Mouse (Mus musculus): ENCODE measurements at regions not wholly inside any gene's neighbourhood (a gene's known extent, or its start where the extent isn't known, plus 50 kb on each side); places are given as distances from the start of the nearest gene placed in this dataset.

DNA sequence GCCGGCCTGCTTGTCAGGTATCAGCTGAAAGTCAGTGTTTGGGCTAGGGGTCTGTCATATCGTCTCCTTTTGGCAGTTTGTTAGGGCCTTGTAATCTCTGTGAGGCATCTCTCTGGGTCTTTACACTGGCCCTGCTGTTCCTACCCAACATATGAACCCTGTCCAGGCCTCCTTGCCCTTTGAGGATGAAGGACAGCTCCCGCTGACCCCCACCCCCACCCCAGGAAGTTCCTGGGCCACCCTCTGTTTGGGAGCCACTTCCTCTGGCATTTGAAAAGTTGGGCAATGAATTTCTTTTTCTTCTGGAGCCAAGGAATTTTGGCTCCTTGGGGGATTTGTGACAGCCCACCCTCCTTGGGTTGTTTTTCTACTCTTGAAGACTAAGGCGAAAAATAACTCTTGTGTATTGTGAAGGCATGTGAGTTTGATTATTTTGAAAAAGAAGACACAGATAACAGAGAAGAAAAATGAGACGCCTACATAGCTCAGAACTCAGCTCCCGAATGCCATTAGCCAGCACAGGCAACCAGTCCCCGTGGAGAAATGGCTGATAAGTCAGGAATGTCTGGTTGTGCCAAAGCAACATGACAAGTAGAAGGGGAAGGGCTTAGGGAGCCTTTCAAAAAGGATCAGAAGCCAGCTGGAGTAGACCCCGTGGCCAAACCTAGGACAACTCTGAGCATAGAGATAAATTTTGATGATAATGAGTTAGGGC, 249.5 kb downstream of the Gm49356 start:
- DNase-seq (ENCODE audit: low spot score in 2 of 2) = no peak

DNA sequence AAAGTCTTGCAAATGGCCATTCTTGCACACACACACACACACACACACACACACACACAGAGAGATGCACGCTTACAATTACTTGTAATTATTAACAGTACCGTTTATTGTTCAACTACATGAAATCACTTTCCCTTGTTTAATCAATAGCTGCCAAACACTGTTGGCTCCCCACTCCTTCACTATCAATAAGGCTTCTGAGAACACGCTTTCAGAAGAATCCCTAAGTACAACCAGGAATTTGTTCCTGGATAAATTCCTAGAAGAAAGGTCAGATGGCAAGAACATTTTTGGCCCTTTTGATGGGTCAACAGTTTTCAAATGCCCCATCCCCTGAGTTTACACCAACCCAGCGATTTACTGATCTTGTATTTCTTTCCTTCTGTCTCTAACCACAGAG, 252.5 kb downstream of the Gm49356 start:
- no peak for DNase-seq (ENCODE audit: low spot score in 2 of 2)

DNA sequence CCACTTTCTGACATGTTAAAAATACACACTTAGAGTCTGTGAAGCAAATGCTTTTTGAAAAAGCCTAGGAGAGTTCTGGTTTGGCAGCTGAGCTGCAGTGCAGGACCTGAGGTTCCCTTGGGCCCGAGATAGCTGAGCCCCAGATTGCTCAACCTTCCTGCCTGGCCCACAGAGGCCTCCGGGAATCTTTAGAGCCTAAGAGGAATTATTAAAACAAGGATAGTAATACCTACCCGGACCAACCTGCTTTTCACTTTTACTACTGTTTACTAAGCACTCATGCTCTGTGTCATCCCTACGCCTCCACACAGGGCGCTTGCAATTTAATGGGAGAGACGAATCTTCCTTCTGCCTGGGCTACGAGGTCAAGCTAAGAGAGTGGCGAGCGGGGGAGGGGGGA, 253.4 kb downstream of the Gm49356 start:
- DNase-seq (ENCODE audit: low spot score in 2 of 2) = no peak

DNA sequence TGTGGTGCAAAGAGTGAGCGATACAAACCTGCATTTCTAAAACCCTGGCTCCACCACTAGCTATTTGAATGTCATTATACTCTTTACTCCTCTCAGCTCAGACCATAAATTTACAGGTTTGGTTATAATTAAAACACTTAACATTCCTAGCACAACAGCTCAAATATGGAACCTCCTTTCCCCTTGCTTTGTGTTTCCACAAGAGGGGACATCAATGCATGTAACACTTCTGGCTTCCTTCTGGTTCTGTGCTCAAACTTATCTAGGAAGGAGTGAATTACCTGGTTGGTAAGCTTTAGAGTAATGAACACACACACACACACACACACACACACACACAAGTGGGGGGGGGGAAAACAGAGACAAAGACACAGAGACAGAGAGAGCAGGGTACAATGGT, 254.8 kb downstream of the Gm49356 start:
- no peak for DNase-seq (ENCODE audit: low spot score in 2 of 2)

DNA sequence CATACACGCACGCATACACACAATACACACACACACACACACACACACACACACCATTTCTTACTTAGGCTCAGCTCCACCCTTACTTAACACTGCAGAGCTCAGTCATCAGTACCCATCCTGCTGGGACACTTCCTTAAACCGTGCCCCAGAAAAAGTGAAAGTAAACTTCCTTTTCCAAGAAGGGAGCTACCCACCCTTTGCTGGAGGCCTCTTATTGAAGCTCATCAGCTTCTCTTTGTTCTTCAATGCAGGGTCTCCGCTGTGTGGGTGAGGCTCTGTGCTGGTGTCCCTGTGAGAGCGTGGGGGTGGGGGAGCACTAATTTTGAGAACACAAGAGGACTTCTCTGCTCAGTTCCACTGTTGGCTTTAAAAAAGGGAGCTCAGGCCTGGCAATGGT, 256.6 kb downstream of the Gm49356 start:
- no peak for DNase-seq (ENCODE audit: low spot score in 2 of 2)

DNA sequence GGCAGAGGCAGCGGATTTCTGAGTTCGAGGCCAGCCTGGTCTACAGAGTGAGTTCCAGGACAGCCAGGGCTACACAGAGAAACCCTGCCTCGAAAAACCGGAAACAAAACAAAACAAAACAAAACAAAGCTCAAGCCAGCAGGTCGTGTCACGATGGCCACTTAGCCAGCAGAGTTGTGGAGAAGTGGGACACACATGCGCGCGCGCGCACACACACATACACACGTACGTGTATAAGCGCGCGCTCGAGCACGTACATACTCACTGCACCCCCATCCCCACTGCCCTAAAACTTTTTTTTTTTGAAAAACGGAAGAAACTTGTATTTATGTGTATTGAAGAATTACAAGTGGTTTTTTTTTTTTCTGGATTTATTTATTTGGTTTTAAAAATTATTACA, 257.0 kb downstream of the Gm49356 start:
- DNase-seq (ENCODE audit: low spot score in 2 of 2) = no peak

DNA sequence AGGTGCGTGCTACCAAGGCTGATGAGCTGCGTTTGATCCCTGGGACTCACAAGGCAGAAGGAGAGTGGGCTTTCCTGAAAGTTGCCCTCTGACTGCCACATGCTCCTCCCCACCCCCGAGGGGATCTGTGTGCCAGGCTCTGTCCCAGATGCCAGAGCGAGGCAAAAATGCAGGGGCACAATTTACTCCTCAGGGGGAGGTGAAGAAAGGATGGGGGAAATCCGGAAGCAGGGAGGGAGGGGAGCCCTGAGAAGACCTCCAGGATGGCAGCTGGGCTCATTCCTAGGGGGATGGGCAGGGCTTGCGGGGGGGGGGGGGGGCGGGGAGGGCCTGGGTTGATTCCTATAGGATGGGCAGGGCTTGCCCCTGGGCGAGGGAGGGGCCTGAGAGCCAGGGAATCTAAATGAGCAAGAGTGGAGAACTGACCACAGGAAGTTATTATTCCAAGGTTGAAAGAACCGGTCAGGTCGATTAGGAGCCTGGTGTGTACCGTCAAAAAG, 257.5 kb downstream of the Gm49356 start:
- DNase-seq (ENCODE audit: low spot score in 2 of 2) = no peak

DNA sequence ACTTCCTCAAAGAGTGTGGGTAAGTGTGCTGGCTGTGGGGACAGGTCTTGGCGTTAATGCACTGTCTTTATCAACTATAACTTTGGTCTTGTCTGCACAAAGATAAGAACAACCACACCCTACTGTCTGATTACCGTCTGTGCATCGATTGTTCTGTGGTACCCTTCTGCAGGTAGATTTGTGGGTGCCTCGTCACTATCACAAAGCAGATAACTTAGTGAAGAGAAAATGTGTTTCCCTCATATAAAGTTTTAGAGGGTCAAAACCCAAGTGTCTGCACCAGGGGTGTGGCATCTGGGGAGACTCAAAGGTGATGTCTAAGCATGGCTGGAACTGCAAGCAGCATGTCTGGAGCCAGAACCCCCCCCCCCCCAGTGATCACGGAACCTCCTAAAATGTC, 259.4 kb downstream of the Gm49356 start:
- DNase-seq (ENCODE audit: low spot score in 2 of 2) = no peak

DNA sequence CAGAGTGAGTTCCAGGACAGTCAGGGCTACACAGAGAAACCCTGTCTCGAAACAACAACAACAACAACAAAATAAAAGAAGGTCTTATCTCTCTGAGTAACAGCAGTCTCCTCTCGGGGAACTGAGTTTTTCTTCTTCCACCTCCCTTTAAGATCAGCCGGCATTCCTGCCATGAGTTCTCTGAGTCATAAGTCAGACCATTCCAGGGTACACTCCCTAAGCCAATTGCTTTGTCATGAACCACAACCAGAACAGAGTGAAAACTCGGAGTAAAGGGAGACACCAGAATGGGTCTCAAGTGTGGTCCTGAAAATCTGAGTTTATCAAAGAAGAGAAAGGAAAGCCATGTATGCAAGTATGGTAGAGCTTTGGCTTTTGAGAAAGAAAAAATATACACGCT, 262.4 kb downstream of the Gm49356 start:
- DNase-seq (ENCODE audit: low spot score in 2 of 2) = no peak

DNA sequence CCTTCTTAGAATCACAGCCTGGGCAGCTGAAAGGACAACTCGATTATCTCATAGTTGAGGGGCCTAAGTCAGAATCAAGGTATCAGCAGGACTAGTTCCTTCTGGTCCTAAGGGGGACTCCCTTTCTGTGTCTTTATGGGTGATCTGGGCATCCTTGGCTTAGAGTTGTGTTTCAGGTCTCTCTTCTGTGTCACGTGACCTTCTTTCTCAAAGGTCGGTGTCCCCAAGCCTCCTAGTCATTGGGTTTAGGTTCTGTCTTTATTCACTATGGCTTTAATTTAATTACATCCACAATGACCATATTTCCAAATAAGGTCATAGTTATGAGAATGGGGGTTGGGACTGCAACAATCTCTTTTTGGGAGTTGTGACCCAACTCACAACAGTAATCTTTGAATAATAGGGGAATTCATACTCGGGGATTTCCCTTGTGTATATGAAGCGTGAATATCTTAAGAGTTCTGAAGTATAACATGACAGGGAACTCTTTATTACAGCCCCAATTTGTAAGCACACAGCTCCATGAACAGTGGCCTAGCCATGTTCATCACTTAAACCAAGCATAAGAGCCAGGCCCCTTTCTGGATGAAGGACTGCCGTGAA, 263.8 kb downstream of the Gm49356 start:
- DNase-seq (ENCODE audit: low spot score in 2 of 2) = no peak

DNA sequence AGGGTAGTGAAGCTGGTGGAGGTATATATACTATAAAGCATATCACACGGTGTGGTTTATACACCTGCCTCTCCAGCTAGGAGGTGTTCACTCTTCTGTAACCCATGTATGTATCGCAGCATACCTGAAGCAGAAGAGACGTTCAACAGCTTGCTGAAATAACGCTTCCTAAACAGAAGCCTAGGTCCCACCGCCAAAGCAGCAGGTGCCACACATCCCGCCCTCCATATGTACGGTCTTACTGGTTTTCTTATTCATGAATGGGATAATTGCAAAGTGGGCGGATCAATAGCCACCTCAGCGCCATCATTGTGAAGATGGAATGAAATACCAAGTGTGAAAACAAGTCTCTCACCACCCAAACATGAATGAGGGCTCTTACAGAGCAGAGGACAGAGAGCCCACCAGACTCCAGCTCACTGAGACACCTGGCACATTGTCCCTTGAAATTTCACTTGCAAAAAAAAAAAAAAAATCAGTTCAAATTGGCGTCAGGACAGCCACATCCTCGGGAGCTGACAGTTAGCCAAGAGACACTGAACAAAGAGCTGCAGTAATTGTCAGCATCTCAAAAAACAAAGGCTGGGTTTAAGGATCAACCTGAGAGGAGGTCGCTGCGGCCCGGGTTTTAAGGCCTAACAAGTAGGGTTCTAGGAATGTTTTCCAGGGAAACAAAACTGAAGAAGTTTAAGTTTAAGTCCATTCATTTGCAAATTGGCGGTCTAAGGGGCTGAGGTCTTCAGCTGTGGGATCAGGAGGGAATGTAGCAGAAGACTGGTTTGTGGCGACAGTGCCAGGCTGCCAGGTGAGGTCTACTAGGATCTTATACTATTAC, 264.5 kb downstream of the Gm49356 start:
- no peak for DNase-seq (ENCODE audit: low spot score in 2 of 2)

DNA sequence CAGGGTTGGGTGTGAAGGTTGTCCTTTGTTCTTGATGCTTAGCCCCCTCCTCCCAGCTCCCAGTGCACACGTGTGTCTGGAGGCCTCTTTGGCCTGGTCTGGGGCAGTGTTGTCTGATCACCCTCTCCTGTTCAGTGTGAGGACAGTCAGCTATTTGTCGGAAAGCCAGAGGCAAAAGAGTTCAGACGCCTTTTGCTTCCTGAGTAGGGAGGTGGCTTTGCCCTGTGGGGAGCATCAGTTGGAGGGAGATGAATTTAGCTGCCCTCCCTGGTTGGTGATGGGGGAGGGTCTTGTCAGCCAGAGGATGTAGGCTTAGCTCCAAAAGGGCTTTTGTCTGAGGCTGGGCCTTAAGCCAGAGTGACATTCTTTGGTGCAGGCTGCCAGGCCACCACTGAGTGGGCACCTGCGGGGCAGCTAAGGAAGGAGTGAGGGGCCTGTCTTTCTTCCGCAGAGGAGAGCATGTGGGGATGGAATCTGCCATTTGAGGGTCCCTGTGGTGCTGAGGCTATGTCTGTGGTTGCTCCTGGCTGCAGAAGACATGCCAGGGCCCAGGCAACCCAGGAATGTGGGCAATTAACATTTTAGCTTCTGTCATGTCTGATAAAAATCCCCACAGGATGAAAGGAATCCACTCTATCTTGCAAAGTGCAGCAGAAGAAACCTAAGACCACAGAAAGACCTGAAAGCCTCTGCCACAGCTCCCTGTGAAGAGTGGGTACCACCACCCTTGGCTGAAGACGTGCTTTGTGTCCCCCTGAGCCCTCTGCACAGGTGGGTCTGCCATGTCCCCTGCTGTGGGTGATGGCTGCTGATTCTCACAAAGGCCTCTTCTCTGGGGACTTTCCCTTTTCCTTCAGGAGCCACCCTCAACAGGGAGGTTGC, 265.6 kb downstream of the Gm49356 start:
- no peak for DNase-seq (ENCODE audit: low spot score in 2 of 2)

DNA sequence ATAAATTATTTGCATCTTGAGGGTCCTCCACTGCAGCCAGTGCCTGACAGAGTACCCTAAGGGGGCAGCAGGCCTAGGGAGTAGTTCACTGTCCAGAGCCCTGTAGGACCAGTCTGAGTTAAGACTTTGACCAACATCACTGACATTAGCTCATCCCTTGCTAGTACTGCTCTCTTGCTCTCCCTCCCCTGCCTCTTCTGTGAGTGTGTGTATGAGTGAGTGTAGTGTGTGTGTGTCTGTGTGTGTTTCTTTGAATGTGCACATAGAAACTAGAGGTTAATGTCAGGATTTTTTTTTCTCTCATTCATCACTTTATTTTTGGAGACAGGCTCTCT, 266.2 kb downstream of the Gm49356 start:
- DNase-seq (ENCODE audit: low spot score in 2 of 2) = no peak

DNA sequence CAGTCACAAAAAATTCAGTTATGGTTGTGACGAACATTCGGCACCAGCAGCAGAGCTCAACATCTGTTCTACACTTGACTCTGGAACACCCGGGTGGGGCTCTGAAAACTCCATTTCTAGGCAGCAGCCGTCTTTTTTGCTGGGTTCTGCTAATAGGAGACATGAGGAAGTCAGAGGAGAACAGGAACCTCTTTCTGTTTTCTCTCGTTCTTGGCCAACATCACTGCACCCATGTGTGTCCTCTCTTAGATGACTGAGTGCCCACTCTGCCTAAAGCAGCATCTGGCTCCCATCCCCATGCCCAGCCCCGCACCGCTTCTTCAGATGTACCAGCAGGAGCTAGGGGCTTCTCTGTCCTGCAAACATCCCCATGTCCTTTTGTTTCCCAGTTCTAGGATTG, 267.2 kb downstream of the Gm49356 start:
- no peak for DNase-seq (ENCODE audit: low spot score in 2 of 2)

DNA sequence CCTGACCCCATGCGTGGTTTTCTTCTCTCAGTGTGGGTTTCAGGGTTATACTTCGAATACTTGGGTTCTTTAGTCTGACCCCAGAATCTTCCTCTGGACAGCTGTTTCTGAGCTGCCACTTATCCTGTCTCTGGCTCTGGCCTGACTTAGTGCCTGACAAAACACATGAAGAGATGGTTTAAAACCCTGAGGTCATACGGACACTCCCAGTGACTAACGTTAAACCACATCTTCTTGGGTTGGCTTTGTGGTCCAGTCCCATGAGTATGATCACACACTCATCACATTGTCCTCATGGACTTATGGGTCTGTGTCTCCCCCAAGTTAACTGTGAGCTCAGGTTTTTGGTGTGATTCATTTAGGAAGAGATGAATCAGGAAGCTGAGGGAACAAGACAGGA, 269.7 kb downstream of the Gm49356 start:
- no peak for DNase-seq (ENCODE audit: low spot score in 2 of 2)

DNA sequence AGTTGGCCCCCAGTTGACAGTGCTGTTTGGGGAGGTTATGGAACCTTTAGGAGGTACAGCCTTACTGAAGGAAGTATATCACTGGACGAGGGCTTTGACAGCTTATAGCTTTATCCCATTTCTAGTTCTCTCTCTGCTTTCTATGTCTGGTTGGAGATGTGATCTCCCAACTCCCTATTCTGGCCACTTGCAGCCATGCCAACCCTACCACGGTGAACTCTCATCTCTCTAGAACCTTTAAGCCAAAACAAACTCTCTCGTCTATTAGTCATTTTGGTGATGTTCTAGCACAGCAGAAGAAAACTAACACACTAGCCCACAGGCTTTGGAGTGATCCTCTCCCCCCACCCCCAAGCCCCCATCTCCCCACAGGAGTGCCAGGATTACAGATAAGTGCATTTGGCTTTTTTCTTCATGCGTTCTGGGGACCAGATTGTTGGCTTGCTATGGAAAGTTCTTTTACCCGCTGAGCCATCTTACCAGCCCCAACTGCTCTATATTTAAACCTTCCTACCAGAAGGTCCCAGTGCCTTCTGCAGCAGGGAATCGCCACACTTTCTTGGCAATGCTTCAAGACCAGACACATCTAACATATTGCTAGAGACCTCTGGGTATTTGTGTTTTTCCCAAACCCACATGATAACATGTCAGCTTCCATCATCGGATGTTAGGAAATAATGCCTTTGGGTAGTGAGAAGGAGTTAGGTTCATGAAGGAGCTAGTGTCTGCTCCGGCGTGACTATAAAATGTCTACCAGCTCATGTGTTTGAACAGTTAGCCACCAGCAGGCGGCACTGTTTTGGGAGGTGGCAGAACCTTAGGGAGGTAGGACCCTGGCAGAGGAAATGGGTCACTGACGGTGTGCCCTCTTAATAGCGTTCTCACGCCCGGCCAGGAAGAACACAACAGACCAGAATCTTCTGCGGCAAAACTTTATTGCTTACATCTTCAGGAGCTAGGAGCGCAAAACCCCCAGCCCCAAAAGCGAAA, 272.1 kb downstream of the Gm49356 start:
- DNase-seq (ENCODE audit: low spot score in 2 of 2) = no peak

DNA sequence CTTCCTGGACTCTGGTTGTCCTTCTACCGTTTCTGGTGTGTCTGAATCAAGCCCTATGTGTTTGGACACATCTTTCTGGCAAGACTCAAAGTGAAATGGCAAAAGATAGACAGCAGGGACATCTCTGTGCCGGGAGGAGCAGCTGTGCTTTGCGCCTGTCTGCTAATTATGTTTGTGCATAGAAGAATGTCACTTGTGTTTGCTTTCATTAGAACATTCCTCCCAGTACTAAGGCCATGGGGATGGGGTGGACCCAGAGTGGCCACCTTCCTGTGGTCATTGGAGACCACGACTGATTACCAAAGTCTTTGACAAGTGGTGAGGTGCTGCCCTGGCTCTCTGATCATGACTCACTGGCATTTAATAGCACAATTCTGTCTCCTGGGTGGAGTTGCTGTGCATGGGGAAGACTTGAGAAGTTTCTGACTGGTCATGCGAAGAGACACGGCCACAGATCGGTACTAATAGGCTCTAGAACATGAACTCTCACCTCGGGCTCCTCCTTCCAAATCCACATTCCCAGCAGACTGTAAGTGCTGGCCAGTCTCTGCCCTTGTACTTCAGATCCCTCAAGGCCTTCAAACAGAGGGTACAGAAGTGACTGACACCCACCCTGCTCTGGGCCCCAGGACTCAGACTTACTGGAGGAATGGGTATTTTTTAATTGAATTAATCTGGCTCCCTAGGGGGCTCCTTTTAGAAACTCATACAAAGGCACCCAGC, 279.0 kb downstream of the Gm49356 start:
- DNase-seq (ENCODE audit: low spot score in 2 of 2) = no peak

DNA sequence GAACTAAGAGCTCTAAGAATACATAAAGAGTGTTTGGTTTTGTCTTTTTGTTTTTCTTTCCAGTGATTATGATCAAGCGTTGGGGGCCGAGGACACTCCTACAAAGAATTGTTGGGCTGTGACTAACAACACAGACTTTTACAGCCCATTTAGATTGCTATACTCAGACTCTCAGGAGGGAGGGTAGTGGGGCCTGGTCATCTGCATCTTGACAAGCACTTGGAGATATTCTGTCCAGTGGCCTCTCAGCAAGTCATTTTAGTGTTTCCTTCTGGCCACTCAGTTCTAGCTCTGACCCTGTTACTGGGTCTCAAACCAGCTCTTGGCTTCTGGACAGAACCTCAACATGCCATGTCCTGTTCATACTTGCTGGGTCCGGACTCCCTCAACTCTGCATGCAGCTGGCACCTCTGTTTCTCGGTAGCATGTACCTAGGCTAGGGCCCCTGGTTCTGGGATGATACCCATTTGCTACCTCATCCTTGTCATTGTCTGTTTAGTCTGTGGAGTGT, 279.6 kb downstream of the Gm49356 start:
- DNase-seq (ENCODE audit: low spot score in 2 of 2) = no peak

DNA sequence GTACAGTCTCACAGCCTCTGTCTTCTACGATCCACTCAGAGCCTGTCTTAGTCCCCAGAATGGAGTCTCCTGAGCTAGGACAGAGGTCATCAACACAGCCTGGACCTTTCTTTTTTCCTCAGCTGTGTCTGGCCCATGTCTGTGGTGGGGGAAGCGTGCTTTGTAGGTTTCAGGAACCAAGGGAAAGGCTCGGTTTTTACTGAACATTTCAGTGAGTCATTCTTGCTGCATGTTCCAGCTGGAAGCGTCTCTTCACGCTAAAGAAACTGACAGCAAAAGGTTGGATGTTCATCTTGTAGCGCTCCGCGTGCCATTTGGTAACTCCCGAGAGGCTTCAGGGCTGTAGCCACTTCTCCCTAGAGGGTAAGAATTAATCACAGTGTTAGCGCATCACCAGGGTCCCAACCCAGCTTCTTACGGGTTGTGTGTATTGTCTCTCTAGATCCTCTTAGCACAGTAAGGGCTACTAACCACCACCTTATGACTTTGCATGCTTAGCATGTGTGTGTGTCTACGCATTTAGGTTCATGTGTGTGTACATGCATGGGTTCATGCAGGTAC, 280.2 kb downstream of the Gm49356 start:
- DNase-seq (ENCODE audit: low spot score in 2 of 2) = no peak
